Mouse (Mus musculus) bone marrow, adult 2 months (tissue): ENCODE data around the gene Gm21983. TPM values are rescaled to one million over a fixed set of nuclear protein-coding genes. Genes with fewer than 3 reads are reported as not detected.

Source experiments
- H3K27ac ChIP-seq: fragments of 200-500 bp; 2 replicates; pipeline ENCODE4 v1.5.1; 2012; ENCODE audit warnings: low read depth, mild to moderate bottlenecking, control low read depth, inconsistent platforms, low read length; ENCODE audit not compliant: control insufficient read depth, poor library complexity, insufficient read depth
- H3K4me1 ChIP-seq: fragments of 200-500 bp; 2 replicates; pipeline ENCODE4 v1.6.1; 2011; ENCODE audit warnings: low read length; ENCODE audit not compliant: control insufficient read depth, insufficient read depth
- H3K4me3 ChIP-seq: fragments of 200-500 bp; replicated peaks from 2 replicates; pipeline ENCODE3; 2011; ENCODE audit warnings: mild to moderate bottlenecking, low read depth, low read length, control low read depth; ENCODE audit not compliant: control insufficient read depth
- CTCF ChIP-seq: fragments of 200-500 bp; IDR thresholded peaks from 2 replicates; pipeline ENCODE4 v1.5.1; 2011; ENCODE audit warnings: low read length, control low read depth; ENCODE audit not compliant: control insufficient read depth, insufficient read depth
- POLR2A ChIP-seq: fragments of 200-500 bp; IDR thresholded peaks from 2 replicates; pipeline ENCODE4 v1.6.1; 2011; ENCODE audit warnings: low read depth, mild to moderate bottlenecking, control low read depth, low read length, borderline replicate concordance; ENCODE audit not compliant: control insufficient read depth
- WGBS: fragments of 180-500 bp; shearing (Covaris S2); methylation state at CpG from one replicate; pipeline ENCODE4 v1.1.7; 2018; 5-methylcytosine and 5-hydroxymethylcytosine counted together
- polyA plus RNA-seq: library from polyadenylated mRNA; stranded (reverse); fragments of >200 nt; gene quantifications from 2 replicates; pipeline ENCODE4 v1.2.4, GENCODE M21; 2011; ENCODE audit warnings: low replicate concordance; ENCODE audit not compliant: missing spikeins, insufficient read depth, insufficient read length

Gene Gm21983
- polyA plus RNA-seq, 1 experiment: not detected

- Histone ChIP-seq H3K27ac (no peak overlapping the region), H3K4me3 (no peak overlapping the region), H3K4me1 (no peaks in the 10 kb centered on the region)
- no peak for TF ChIP-seq POLR2A
- no peak for TF ChIP-seq CTCF
- 68% methylated on average over 5 of the region's 5 CpGs for WGBS
Observed at GRCm38 (mm10) chr7:27180036-27180435, 850 bp downstream of the Gm21983 start.

GRCm38 (mm10) chr7:27179217-27179918 is 1.5 kb downstream of the Gm21983 start:
- 47% methylated on average over 16 of the region's 16 CpGs for WGBS
- no peak for TF ChIP-seq POLR2A
- TF ChIP-seq CTCF: no peak
- H3K4me3 ChIP-seq: peak overlapping the region; percentile 66
- H3K27ac ChIP-seq: no peak overlapping the region
- H3K4me1 ChIP-seq: no peaks in the 10 kb centered on the region

DNA sequence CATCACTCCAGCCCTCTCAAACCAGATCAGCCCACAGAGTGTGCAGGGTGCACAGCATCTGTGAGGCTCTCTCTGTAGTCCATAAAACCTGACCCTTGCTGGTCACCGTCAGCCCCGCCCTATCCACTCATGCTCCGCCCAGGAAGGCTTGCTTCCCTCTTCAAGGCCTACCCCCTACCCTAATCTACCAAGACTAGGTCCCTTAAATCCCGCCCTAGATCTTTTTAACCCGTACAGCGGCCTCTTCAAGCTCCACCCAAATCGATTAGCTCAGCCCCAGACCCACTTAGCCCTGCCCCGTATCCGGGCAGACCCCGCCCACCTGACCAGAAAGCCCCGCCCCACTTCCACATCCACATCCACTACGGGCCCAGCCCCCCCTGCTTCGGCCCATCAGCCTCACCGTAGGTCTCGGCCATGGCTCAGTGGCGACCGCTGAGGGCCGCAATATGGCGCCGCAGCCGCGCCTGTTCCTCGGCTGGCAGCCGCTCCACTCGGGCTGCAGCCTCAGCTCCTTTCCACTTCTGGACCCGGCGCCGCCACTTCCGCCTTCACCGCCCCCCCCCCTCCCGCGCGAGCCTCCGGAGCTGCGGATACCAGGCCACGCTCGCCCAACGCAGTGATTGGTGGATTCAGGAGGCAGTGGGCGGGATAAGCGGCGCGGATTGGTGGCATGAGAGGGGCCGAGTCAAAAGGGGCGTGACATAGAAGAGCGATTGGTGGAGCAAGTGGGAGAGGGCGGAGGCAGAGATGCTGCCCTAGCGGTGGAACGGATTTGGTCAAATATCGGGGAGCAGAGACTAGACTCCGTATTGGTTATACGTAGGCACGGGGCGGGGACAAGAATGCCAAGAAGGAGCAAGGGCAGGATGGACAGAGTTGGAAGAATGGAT is 2.3 kb downstream of the Gm21983 start, which contains the start of gene Rab4b:
TSS of gene Rab4b (minus strand) at position 573 of the 893 bp plus-strand sequence.
- under 1% methylated on average over 53 of the region's 53 CpGs for WGBS
- Histone ChIP-seq H3K4me1 (no peaks in the 10 kb centered on the region), H3K4me3 (peak within 1 kb of the TSS; percentile 85), H3K27ac (peak within 1 kb of the TSS; percentile 98)
- peak; percentile 38; the same call in 1 of the 2 replicates for TF ChIP-seq POLR2A
- peak; percentile 77 for TF ChIP-seq CTCF

- WGBS: 16% methylated on average over 4 of the region's 4 CpGs
- H3K27ac ChIP-seq: peak overlapping the region; percentile 98
- TF ChIP-seq POLR2A (no peak), CTCF (no peak)
- no peaks in the 10 kb centered on the region for H3K4me1 ChIP-seq
- H3K4me3 ChIP-seq: peak overlapping the region; percentile 85
Observed at GRCm38 (mm10) chr7:27177942-27178323, 3.0 kb downstream of the Gm21983 start.

DNA sequence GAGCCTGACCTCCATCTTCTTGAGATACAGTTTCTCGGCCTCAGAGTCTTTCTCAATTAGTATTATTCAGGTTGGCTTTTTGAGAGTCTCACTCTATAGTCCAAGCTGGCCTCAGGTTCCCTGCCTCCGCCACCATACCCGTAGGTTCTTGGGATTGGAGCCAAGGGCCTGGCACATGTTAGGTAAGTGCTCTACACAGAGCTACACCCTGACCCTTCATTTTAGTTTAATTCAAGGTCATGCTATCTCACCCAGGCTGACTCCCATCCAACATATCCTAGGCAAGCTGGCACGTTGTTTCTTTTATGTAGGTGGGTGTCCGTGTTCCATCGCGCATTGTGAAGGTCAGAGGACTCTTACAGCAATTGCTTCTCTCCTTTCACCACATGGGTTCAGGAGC is 6.0 kb downstream of the Gm21983 start:
- TF ChIP-seq CTCF: no peak
- TF ChIP-seq POLR2A: no peak
- H3K4me3 ChIP-seq: no peak overlapping the region
- 91% methylated on average over 7 of the region's 7 CpGs for WGBS
- no peaks in the 10 kb centered on the region for H3K4me1 ChIP-seq
- no peak overlapping the region for H3K27ac ChIP-seq

- 87% methylated on average over 15 of the region's 15 CpGs for WGBS
Observed at GRCm38 (mm10) chr7:27174496-27174895, 6.4 kb downstream of the Gm21983 start.

GRCm38 (mm10) chr7:27170981-27171380 is 9.9 kb downstream of the Gm21983 start:
- Histone ChIP-seq H3K27ac (no peak overlapping the region), H3K4me1 (peaks cover 6% of the 10 kb centered on the region), H3K4me3 (no peak overlapping the region)
- WGBS: 87% methylated on average over 3 of the region's 3 CpGs
- no peak for TF ChIP-seq POLR2A
- TF ChIP-seq CTCF: no peak

More at GRCm38 (mm10) chr7:27174496-27174895, 6.4 kb downstream of the Gm21983 start:
- Histone ChIP-seq H3K4me3 (no peak overlapping the region), H3K27ac (no peak overlapping the region), H3K4me1 (no peaks in the 10 kb centered on the region)
- TF ChIP-seq CTCF (no peak), POLR2A (no peak)

GRCm38 (mm10) chr7:27168371-27168770 is 12.5 kb downstream of the Gm21983 start:
- Histone ChIP-seq H3K27ac (peak overlapping the region; percentile 99), H3K4me1 (peaks cover 6% of the 10 kb centered on the region), H3K4me3 (no peak overlapping the region)
- TF ChIP-seq POLR2A (no peak), CTCF (no peak)
- 64% methylated on average over 5 of the region's 5 CpGs for WGBS
